ENCODE assay signal across 26 mouse cellular contexts in genomic region chr15:83615245-83615644, GRCm38 (mm10). TPM values are rescaled to one million over a fixed set of nuclear protein-coding genes. Genes with fewer than 3 reads are reported as not detected.
DNase-seq lines count a peak whose midpoint lies in the region; ATAC-seq lines count a peak whose summit lies in the region.
"Had no signal": no experiment of that assay in that cellular context is flagged by ENCODE, and none has a peak within 500 bp of the region (broad histone marks: within the 10 kb centered on the region; RNA-seq: fewer than 3 reads in every experiment).

No protein-coding gene starts in this region.

- intact Hi-C loops in left cerebral cortex, postnatal 25 days (cut with DNase I): no loop called here

- no peak overlapping the region for H3K9ac ChIP-seq in midbrain, embryonic 14.5 days (replicated peaks; ENCODE audit: low read length)
- H3K9ac ChIP-seq: intestine, embryonic 15.5 days; limb, embryonic 12.5 days; liver, postnatal 0 days had no signal

- peaks cover 17% of the 10 kb centered on the region; the same call in 1 of the 2 replicates for H3K36me3 ChIP-seq in midbrain, embryonic 14.5 days (ENCODE audit: control insufficient read depth, insufficient read depth, low read length)
- H3K36me3 ChIP-seq: intestine, embryonic 15.5 days had no signal

- no peaks in the 10 kb centered on the region for H3K4me1 ChIP-seq in midbrain, embryonic 14.5 days (ENCODE audit: control insufficient read depth, insufficient read depth, low read length)
- H3K4me1 ChIP-seq: forebrain, embryonic 10.5 days; intestine, embryonic 15.5 days; limb, embryonic 12.5 days; midbrain, embryonic 10.5 days had no signal

- DNase-seq in layer of hippocampus, adult 11-12 months (ENCODE audit: low spot score): peak; percentile 66
- no peak for DNase-seq in layer of hippocampus, postnatal 10 days (ENCODE audit: low spot score in 2 of 2)
- DNase-seq in brain, adult 2 months (ENCODE audit: low read depth, low spot score): peak; percentile 80
- DNase-seq in layer of hippocampus, adult 9-10 months (ENCODE audit: low spot score): peak; percentile 42
- DNase-seq in left cerebral cortex, postnatal 25 days (ENCODE audit: low spot score in 2 of 2): peak; percentile 24 to 86
- DNase-seq in midbrain, embryonic 14.5 days: no peak
- DNase-seq: adrenal gland, postnatal 25 days; cerebellum, postnatal 10 days; gastrocnemius, postnatal 10 days; heart, adult 11 months; kidney, adult 8-10 months; kidney, postnatal 10 days; liver, postnatal 0 days; spleen, adult 18-20 months; thymus, postnatal 25 days had no signal

- WGBS in midbrain, embryonic 14.5 days: 94% methylated on average over 3 of the region's 3 CpGs

- H3K4me2 ChIP-seq in midbrain, embryonic 14.5 days (ENCODE audit: low read length): no peak overlapping the region
- H3K4me2 ChIP-seq: heart, embryonic 11.5 days; intestine, embryonic 15.5 days; limb, embryonic 12.5 days; liver, embryonic 11.5 days had no signal

- H3K9me3 ChIP-seq in midbrain, embryonic 14.5 days (ENCODE audit: control insufficient read depth, low read length): no peaks in the 10 kb centered on the region
- H3K9me3 ChIP-seq: forebrain, embryonic 10.5 days; intestine, embryonic 15.5 days; limb, embryonic 12.5 days; midbrain, embryonic 10.5 days had no signal

- H3K27me3 ChIP-seq in midbrain, embryonic 14.5 days (ENCODE audit: control insufficient read depth, insufficient read depth, low read length): no peaks in the 10 kb centered on the region
- H3K27me3 ChIP-seq: intestine, embryonic 15.5 days; limb, embryonic 12.5 days had no signal

- H3K27ac ChIP-seq in midbrain, embryonic 14.5 days (replicated peaks; ENCODE audit: low read depth, low read length): no peak overlapping the region
- H3K27ac ChIP-seq: forebrain, embryonic 10.5 days; intestine, embryonic 15.5 days; limb, embryonic 12.5 days; macrophage; midbrain, embryonic 10.5 days had no signal

- H3K4me3 ChIP-seq in midbrain, embryonic 14.5 days (replicated peaks; ENCODE audit: low read depth, low read length): no peak overlapping the region
- H3K4me3 ChIP-seq: forebrain, embryonic 10.5 days; intestine, embryonic 15.5 days; limb, embryonic 12.5 days; midbrain, embryonic 10.5 days had no signal

- no peak for ATAC-seq in megakaryocyte progenitor cell, adult 5-6 weeks (replicated peaks; ENCODE audit: poor library complexity)
- no peak for ATAC-seq in midbrain, embryonic 14.5 days (ENCODE audit: low FRiP score, low TSS enrichment)
- ATAC-seq: forebrain, embryonic 16.5 days; hindbrain, embryonic 16.5 days; intestine, embryonic 15.5 days; liver, postnatal 0 days; lung, postnatal 0 days had no signal

RNA-seq across cellular contexts. Expression of gene Ttll12, which starts 20.3 kb away (rescaled TPM):
- 10 to 100 TPM; 18.2 to 19.6 TPM for total RNA-seq in layer of hippocampus, postnatal 10 days (2021)
- 10 to 100 TPM; 10.9 to 12.3 TPM for total RNA-seq in left cerebral cortex, postnatal 25 days (2021)
- 17.0 and 20.8 TPM in 2 replicates for total RNA-seq in megakaryocyte progenitor cell, adult 5-6 weeks (2015)
- 10.9 and 11.6 TPM in 2 replicates for total RNA-seq in megakaryocyte progenitor cell, adult 5-6 weeks (2017)
- 47.2 and 50.7 TPM in 2 replicates for polyA plus RNA-seq in midbrain, embryonic 14.5 days (2014; fragmentation: Nextera tagmentation; extraction: Ambion mirVana)

RNA-seq across cellular contexts. Expression of gene Mcat, which starts 51.7 kb away (rescaled TPM):
- total RNA-seq in layer of hippocampus, postnatal 10 days (2021): 10 to 100 TPM; 26.8 to 31.7 TPM
- total RNA-seq in left cerebral cortex, postnatal 25 days (2021): 10 to 100 TPM; 24.6 to 27.2 TPM
- 13.2 and 17.6 TPM in 2 replicates for total RNA-seq in megakaryocyte progenitor cell, adult 5-6 weeks (2015)
- 15.3 and 16.3 TPM in 2 replicates for total RNA-seq in megakaryocyte progenitor cell, adult 5-6 weeks (2017)
- polyA plus RNA-seq in midbrain, embryonic 14.5 days (2014; fragmentation: Nextera tagmentation; extraction: Ambion mirVana): 30.3 and 36.2 TPM in 2 replicates

RNA-seq across cellular contexts. Expression of gene Tspo, which starts 51.9 kb away (rescaled TPM):
- total RNA-seq in layer of hippocampus, postnatal 10 days (2021): 1 to 10 TPM; 2.4 to 2.9 TPM
- 1 to 10 TPM; 4.0 to 4.8 TPM for total RNA-seq in left cerebral cortex, postnatal 25 days (2021)
- total RNA-seq in megakaryocyte progenitor cell, adult 5-6 weeks (2015): 123 and 129 TPM in 2 replicates
- 70.4 and 103 TPM in 2 replicates for total RNA-seq in megakaryocyte progenitor cell, adult 5-6 weeks (2017)
- 3.4 and 12.2 TPM in 2 replicates for polyA plus RNA-seq in midbrain, embryonic 14.5 days (2014; fragmentation: Nextera tagmentation; extraction: Ambion mirVana)

Comparison
In these comparisons a context has a peak if more than half of its experiments do, and no peak if none do; other contexts are left out.
1. DNase-seq: peak in layer of hippocampus, adult 11-12 months (single experiment), brain, adult 2 months (single experiment), layer of hippocampus, adult 9-10 months (single experiment) and left cerebral cortex, postnatal 25 days (2 of 2); none in layer of hippocampus, postnatal 10 days (0 of 2) and midbrain, embryonic 14.5 days (single experiment).
2. RNA of gene Tspo, which starts 51.9 kb away (total RNA-seq): 70.4 to 129 TPM in megakaryocyte progenitor cell, adult 5-6 weeks; 4.0 to 4.8 TPM in left cerebral cortex, postnatal 25 days and 2.4 to 2.9 TPM in layer of hippocampus, postnatal 10 days; every median in the first group is over 10 times any median in the second.